Mouse (Mus musculus) myocyte (in vitro differentiated cells): ENCODE measurements around the gene Scp2. TPM values are rescaled to one million over a fixed set of nuclear protein-coding genes. Genes with fewer than 3 reads are reported as not detected.

Source experiments
- H3K27me3 ChIP-seq: one replicate; pipeline ENCODE4 v1.6.1; 2011; ENCODE audit not compliant: control insufficient read depth, insufficient read depth, insufficient read length
- H3K36me3 ChIP-seq: one replicate; pipeline ENCODE4 v1.6.1; 2011; ENCODE audit not compliant: control insufficient read depth, insufficient read depth
- H3K4me2 ChIP-seq: one replicate; pipeline ENCODE4 v1.6.1; 2011; ENCODE audit warnings: low read depth, control low read depth
- H3K4me3 ChIP-seq: one replicate; pipeline ENCODE4 v1.5.1; 2011; ENCODE audit warnings: mild to moderate bottlenecking, control low read depth, moderate library complexity
- H3K79me2 ChIP-seq: one replicate; pipeline ENCODE4 v1.6.1; 2011; ENCODE audit not compliant: control insufficient read depth, insufficient read depth
- H3ac ChIP-seq: one replicate; pipeline ENCODE4 v1.6.1; 2011; ENCODE audit not compliant: control insufficient read depth, insufficient read length
- CEBPB ChIP-seq: IDR thresholded peaks from 2 replicates; pipeline ENCODE4 v1.6.1; 2011; ENCODE audit warnings: mild to moderate bottlenecking, moderate library complexity; ENCODE audit not compliant: poor library complexity, insufficient read depth, severe bottlenecking
- E2F4 ChIP-seq: IDR thresholded peaks from one replicate; pipeline ENCODE4 v1.6.1; 2011; ENCODE audit warnings: mild to moderate bottlenecking, control low read depth, moderate library complexity; ENCODE audit not compliant: insufficient read depth
- MAX ChIP-seq: IDR thresholded peaks from one replicate; pipeline ENCODE4 v1.6.1; 2011; ENCODE audit warnings: low read depth, mild to moderate bottlenecking, control low read depth
- MYOD1 ChIP-seq, 3 experiments: IDR thresholded peaks; one replicate each; pipeline ENCODE4 v1.6.1; 2011; ENCODE audit warnings: control low read depth in 2 of 3, low read depth in 2 of 3, mild to moderate bottlenecking in 2 of 3, moderate library complexity in 1 of 3; ENCODE audit not compliant: insufficient read length in 2 of 3, control insufficient read depth in 1 of 3
- MYOG ChIP-seq, 3 experiments: IDR thresholded peaks; one replicate each; pipeline ENCODE4 v1.6.1; 2011; ENCODE audit warnings: control low read depth in 2 of 3, low read depth in 2 of 3, mild to moderate bottlenecking in 2 of 3; ENCODE audit not compliant: insufficient read length in 2 of 3, control insufficient read depth in 1 of 3, insufficient read depth in 1 of 3
- POLR2A ChIP-seq: IDR thresholded peaks from one replicate; pipeline ENCODE4 v1.6.1; 2011; ENCODE audit warnings: low read depth, mild to moderate bottlenecking, control low read depth, moderate library complexity; ENCODE audit not compliant: insufficient read length
- POLR2AphosphoS2 ChIP-seq: IDR thresholded peaks from one replicate; pipeline ENCODE4 v1.6.1; 2011; ENCODE audit warnings: low read depth, control low read depth; ENCODE audit not compliant: insufficient read length
- REST ChIP-seq: IDR thresholded peaks from one replicate; pipeline ENCODE4 v1.6.1; 2011; ENCODE audit warnings: mild to moderate bottlenecking, control low read depth, moderate library complexity; ENCODE audit not compliant: insufficient read depth, insufficient read length
- SRF ChIP-seq: IDR thresholded peaks from one replicate; pipeline ENCODE4 v1.6.1; 2011; ENCODE audit warnings: low read depth; ENCODE audit not compliant: control insufficient read depth, insufficient read length
- TCF12 ChIP-seq: IDR thresholded peaks from one replicate; pipeline ENCODE4 v1.6.1; 2011; ENCODE audit warnings: mild to moderate bottlenecking, control low read depth; ENCODE audit not compliant: poor library complexity, insufficient read depth, severe bottlenecking
- TCF3 ChIP-seq: IDR thresholded peaks from one replicate; pipeline ENCODE4 v1.6.1; 2011; ENCODE audit warnings: low read depth, control low read depth; ENCODE audit not compliant: insufficient read length
- USF1 ChIP-seq: IDR thresholded peaks from one replicate; pipeline ENCODE4 v1.6.1; 2011; ENCODE audit warnings: low read depth, mild to moderate bottlenecking, control low read depth, moderate library complexity
- polyA plus RNA-seq: library from polyadenylated mRNA; unstranded; fragments of >200 nt; fragmentation: generic; extraction: Trizol; gene quantifications from one replicate; pipeline ENCODE4 v1.2.1, GENCODE M21; 2012; ENCODE audit warnings: missing spikeins

Scp2 gene
- polyA plus RNA-seq, 1 experiment, result 79.8 TPM

- Histone ChIP-seq H3K79me2 (no peaks in the 10 kb centered on the region), H3K27me3 (no peaks in the 10 kb centered on the region), H3K4me2 (no peak overlapping the region), H3K4me3 (no peak overlapping the region), H3K36me3 (no peaks in the 10 kb centered on the region), H3ac (no peak overlapping the region)
- TF ChIP-seq POLR2A (no peak), TCF3 (no peak), TCF12 (no peak), MYOD1 (IDR thresholded peaks at IDR 0.05; ENCODE audit: control insufficient read depth in 1 of 3, insufficient read length in 2 of 3, low read depth in 2 of 3) (no peak), CEBPB (no peak), MAX (no peak), SRF (no peak)
Measured at GRCm38 (mm10) chr4:108136938-108137337, 7.9 kb downstream of the Scp2 start.

DNA sequence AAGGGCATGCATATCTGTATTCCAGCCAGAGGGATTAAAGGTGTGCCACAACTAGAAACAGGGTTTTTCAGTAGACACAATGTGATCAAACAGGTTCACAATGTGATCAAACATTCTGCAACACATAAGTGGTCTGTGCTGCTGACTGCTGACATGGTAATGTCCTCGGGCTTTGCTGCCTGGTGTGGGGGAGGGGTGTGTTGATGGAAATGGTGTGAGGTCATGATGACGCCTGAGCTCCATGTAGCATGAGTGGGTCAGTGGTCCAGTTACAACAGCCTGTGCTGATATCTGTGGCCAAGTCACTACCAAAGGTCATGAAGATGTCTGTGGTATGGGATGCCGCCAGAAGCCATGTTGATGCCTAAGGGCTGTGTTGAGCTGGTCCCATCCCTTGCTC is 14.3 kb downstream of the Scp2 start:
- Histone ChIP-seq H3ac (no peak overlapping the region), H3K27me3 (no peaks in the 10 kb centered on the region), H3K36me3 (no peaks in the 10 kb centered on the region), H3K4me3 (no peak overlapping the region), H3K79me2 (no peaks in the 10 kb centered on the region), H3K4me2 (no peak overlapping the region)
- TF ChIP-seq POLR2AphosphoS2, result no peak
- TF ChIP-seq MYOD1 (IDR thresholded peaks at IDR 0.05; ENCODE audit: control insufficient read depth in 1 of 3, insufficient read length in 2 of 3, low read depth in 2 of 3), result no peak
- TF ChIP-seq TCF3, result no peak
- no peak for TF ChIP-seq MYOG (IDR thresholded peaks at IDR 0.05; ENCODE audit: control insufficient read depth in 1 of 3, insufficient read depth in 1 of 3, insufficient read length in 2 of 3, low read depth in 2 of 3)
- no peak for TF ChIP-seq SRF
- TF ChIP-seq REST, result no peak
- TF ChIP-seq E2F4, result no peak
- TF ChIP-seq USF1, result no peak
- TF ChIP-seq CEBPB, result no peak
- TF ChIP-seq TCF12, result no peak
- TF ChIP-seq POLR2A, result no peak
- TF ChIP-seq MAX, result no peak

DNA sequence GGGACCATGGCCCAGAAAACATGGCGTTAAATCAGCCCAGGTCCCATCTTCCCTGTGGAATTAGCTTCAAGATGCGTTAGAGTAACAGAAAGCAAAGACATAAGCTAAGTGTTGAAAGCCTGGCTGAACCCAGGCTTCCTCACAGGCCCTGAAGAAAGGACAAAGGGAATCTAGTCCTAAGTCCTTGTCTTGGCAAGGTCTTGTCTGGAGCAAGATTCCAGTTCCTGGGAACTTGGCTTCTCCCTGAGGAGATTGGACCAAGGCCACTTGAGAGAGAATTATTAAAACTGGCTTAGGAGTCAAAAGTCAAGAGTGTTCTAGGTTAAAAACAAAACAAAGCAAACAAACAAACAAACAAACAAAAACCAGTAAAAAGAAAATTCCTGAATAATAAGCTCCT is 16.5 kb downstream of the Scp2 start:
- TF ChIP-seq REST (no peak), USF1 (no peak), CEBPB (no peak), POLR2A (no peak), TCF3 (no peak), SRF (no peak), MAX (no peak)
- Histone ChIP-seq H3K4me2 (no peak overlapping the region), H3K79me2 (no peaks in the 10 kb centered on the region), H3K4me3 (no peak overlapping the region), H3K27me3 (no peaks in the 10 kb centered on the region), H3ac (no peak overlapping the region), H3K36me3 (no peaks in the 10 kb centered on the region)

GRCm38 (mm10) chr4:108127516-108127915 is 17.3 kb downstream of the Scp2 start:
- Histone ChIP-seq H3K36me3 (no peaks in the 10 kb centered on the region), H3K79me2 (no peaks in the 10 kb centered on the region)
- TF ChIP-seq MYOG (IDR thresholded peaks at IDR 0.05; ENCODE audit: control insufficient read depth in 1 of 3, insufficient read depth in 1 of 3, insufficient read length in 2 of 3, low read depth in 2 of 3) (no peak), CEBPB (no peak), POLR2AphosphoS2 (no peak), SRF (no peak)

GRCm38 (mm10) chr4:108126260-108126659 is 18.5 kb downstream of the Scp2 start:
- TF ChIP-seq MYOG (IDR thresholded peaks at IDR 0.05; ENCODE audit: control insufficient read depth in 1 of 3, insufficient read depth in 1 of 3, insufficient read length in 2 of 3, low read depth in 2 of 3) (no peak), MYOD1 (IDR thresholded peaks at IDR 0.05; ENCODE audit: control insufficient read depth in 1 of 3, insufficient read length in 2 of 3, low read depth in 2 of 3) (no peak), TCF12 (no peak), SRF (no peak), POLR2A (no peak), REST (no peak), POLR2AphosphoS2 (no peak), CEBPB (no peak), TCF3 (no peak), MAX (no peak), USF1 (no peak), E2F4 (no peak)
- H3K36me3 ChIP-seq, result no peaks in the 10 kb centered on the region
- H3K4me2 ChIP-seq, result no peak overlapping the region
- H3ac ChIP-seq, result no peak overlapping the region
- no peak overlapping the region for H3K4me3 ChIP-seq
- H3K27me3 ChIP-seq, result no peaks in the 10 kb centered on the region
- no peaks in the 10 kb centered on the region for H3K79me2 ChIP-seq

More at GRCm38 (mm10) chr4:108127516-108127915, 17.3 kb downstream of the Scp2 start:
- Histone ChIP-seq H3K4me3 (no peak overlapping the region), H3ac (no peak overlapping the region), H3K4me2 (no peak overlapping the region), H3K27me3 (no peaks in the 10 kb centered on the region)
